Mouse (Mus musculus) liver, embryonic 14.5 days (tissue): ENCODE measurements around the gene Tagln2. TPM values are rescaled to one million over a fixed set of nuclear protein-coding genes. Genes with fewer than 3 reads are reported as not detected.

Source experiments
- ATAC-seq: fragments of 200-750 bp; cut with Nextera tagmentation; 2 replicates; pipeline ENCODE4 v1.8.0; 2017; ENCODE audit warnings: moderate number of reproducible peaks, mild to moderate bottlenecking, moderate library complexity; ENCODE audit not compliant: insufficient read depth
- DNase-seq, 3 experiments: peaks; one replicate each; pipeline ENCODE4 v3.0.0-alpha.2; 2012 to 2013; ENCODE audit warnings: low read depth in 3 of 3, low spot score in 3 of 3
- H3K27ac ChIP-seq: fragments of 300-500 bp; sonication (generic); 2 replicates; pipeline ENCODE4 v1.5.1; 2014; ENCODE audit warnings: moderate library complexity, mild to moderate bottlenecking, control low read depth, inconsistent platforms
- H3K27me3 ChIP-seq: fragments of 300-500 bp; sonication (generic); 2 replicates; pipeline ENCODE4 v1.6.1; 2014; ENCODE audit warnings: mild to moderate bottlenecking, low read length, moderate library complexity; ENCODE audit not compliant: control insufficient read depth, insufficient read depth
- H3K36me3 ChIP-seq: fragments of 300-500 bp; sonication (generic); replicated peaks from 2 replicates; pipeline ENCODE4 v1.6.1; 2014; ENCODE audit warnings: low read depth; ENCODE audit not compliant: control insufficient read depth, insufficient read depth
- H3K4me1 ChIP-seq, 2 experiments: fragments of 200-500 bp in 1 of 2; fragments of 300-500 bp in 1 of 2; sonication (generic) in 1 of 2; replicated peaks; 2 replicates each; pipeline ENCODE4 v1.6.1; 2012 to 2014; ENCODE audit warnings: antibody characterized with exemption in 1 of 2, inconsistent platforms in 1 of 2, low read length in 1 of 2; ENCODE audit not compliant: control insufficient read depth in 2 of 2, insufficient read depth in 2 of 2
- H3K4me2 ChIP-seq: fragments of 300-500 bp; sonication (generic); 2 replicates; pipeline ENCODE4 v1.6.1; 2014; ENCODE audit warnings: low read depth, mild to moderate bottlenecking, control low read depth, moderate library complexity
- H3K4me3 ChIP-seq, 2 experiments: fragments of 200-500 bp in 1 of 2; fragments of 300-500 bp in 1 of 2; sonication (generic) in 1 of 2; 2 replicates each; pipeline ENCODE4 v1.5.1; 2012 to 2014; ENCODE audit warnings: low read depth in 2 of 2, low read length in 2 of 2, mild to moderate bottlenecking in 2 of 2, control low read depth in 1 of 2, inconsistent platforms in 1 of 2, moderate library complexity in 1 of 2; ENCODE audit not compliant: insufficient read depth in 1 of 2
- H3K9ac ChIP-seq: fragments of 300-500 bp; sonication (generic); replicated peaks from 2 replicates; pipeline ENCODE4 v1.6.1; 2014; ENCODE audit warnings: mild to moderate bottlenecking, control low read depth, moderate library complexity
- H3K9me3 ChIP-seq: fragments of 300-500 bp; sonication (generic); 2 replicates; pipeline ENCODE4 v1.6.1; 2016; ENCODE audit warnings: low read length, mixed read lengths; ENCODE audit not compliant: control insufficient read depth
- CTCF ChIP-seq: IDR thresholded peaks from 2 replicates; pipeline ENCODE4 v1.5.1; 2016; ENCODE audit warnings: antibody characterized with exemption, low read depth, control low read depth
- EP300 ChIP-seq: IDR thresholded peaks from 2 replicates; pipeline ENCODE4 v1.6.1; 2016; ENCODE audit warnings: antibody characterized with exemption, low read depth
- WGBS: fragments of 180-500 bp; shearing (Covaris S2); extraction: QIAGEN DNeasy Blood & Tissue Kit; methylation state at CpG from one replicate; pipeline ENCODE4 v1.1.7; 2014; ENCODE audit not compliant: insufficient replicate concordance; 5-methylcytosine and 5-hydroxymethylcytosine counted together
- polyA plus RNA-seq, 2 experiments: library from polyadenylated mRNA; depleted of rRNA in 1 of 2; stranded (reverse) in 1 of 2; unstranded in 1 of 2; fragments of >200 nt; fragmentation: Nextera tagmentation in 1 of 2; extraction: Ambion mirVana in 1 of 2; gene quantifications; 2 replicates each; pipeline versions ENCODE4 v1.2.1 to v1.2.3; 2012 to 2014

Tagln2 gene
- polyA plus RNA-seq, 2 experiments = 75.1 to 94.4 TPM

- H3K4me2 ChIP-seq = no peak overlapping the region
- no peaks in the 10 kb centered on the region for H3K36me3 ChIP-seq
- DNase-seq = no peak
- H3K27ac ChIP-seq = no peak overlapping the region
- no peak overlapping the region for H3K9ac ChIP-seq
- H3K27me3 ChIP-seq = no peaks in the 10 kb centered on the region
- TF ChIP-seq EP300 = no peak
- no peak for TF ChIP-seq CTCF
- H3K9me3 ChIP-seq = no peaks in the 10 kb centered on the region
- no peak overlapping the region for H3K4me3 ChIP-seq
- 44% methylated on average over 7 of the region's 7 CpGs for WGBS
- no peak for ATAC-seq
- no peaks in the 10 kb centered on the region; a peak in 1 of 4 replicates for H3K4me1 ChIP-seq
These were observed 51.2 kb downstream of the Tagln2 start for GRCm38 (mm10) chr1:172551009-172551408.

- ATAC-seq (no peak), DNase-seq (no peak)
- 37% methylated on average over 1 of the region's 1 CpGs for WGBS
- Histone ChIP-seq H3K27me3 (no peaks in the 10 kb centered on the region), H3K4me2 (no peak overlapping the region), H3K4me3 (no peak overlapping the region), H3K9ac (no peak overlapping the region), H3K4me1 (no peaks in the 10 kb centered on the region; a peak in 1 of 4 replicates), H3K27ac (no peak overlapping the region), H3K36me3 (no peaks in the 10 kb centered on the region), H3K9me3 (no peaks in the 10 kb centered on the region)
- TF ChIP-seq CTCF (no peak), EP300 (no peak)
These were observed 52.8 kb downstream of the Tagln2 start for GRCm38 (mm10) chr1:172552623-172553022.

- ATAC-seq = no peak
- WGBS = 60% methylated on average over 11 of the region's 11 CpGs
- TF ChIP-seq EP300 = no peak
- TF ChIP-seq CTCF = no peak
- Histone ChIP-seq H3K4me1 (no peaks in the 10 kb centered on the region), H3K9me3 (no peaks in the 10 kb centered on the region), H3K4me3 (no peak within 1 kb of the TSS), H3K9ac (no peak within 1 kb of the TSS), H3K27me3 (peaks cover 1% of the 10 kb centered on the region), H3K4me2 (no peak within 1 kb of the TSS), H3K27ac (no peak within 1 kb of the TSS), H3K36me3 (no peaks in the 10 kb centered on the region)
- no peak for DNase-seq
These were observed 55.8 kb downstream of the Tagln2 start, which contains the start of gene Vsig8 for GRCm38 (mm10) chr1:172555638-172556037. Gene Vsig8, plus strand, starts transcription at chr1:172555938.

Other genes starting within 250 kb of the Tagln2 start
- gene Atp1a4, start 241.6 kb upstream of the Tagln2 start, polyA plus RNA-seq (2012; rRNA removed) = 0.01 TPM in 1 of 2 replicates, not detected in the other
- gene Atp1a4, start 241.6 kb upstream of the Tagln2 start, polyA plus RNA-seq (2014; fragmentation: Nextera tagmentation; extraction: Ambion mirVana) = not detected in 2 replicates
- 12.7 and 15.4 TPM in 2 replicates for gene Igsf8, start 238.4 kb upstream of the Tagln2 start, polyA plus RNA-seq (2012; rRNA removed)
- 11.0 and 11.6 TPM in 2 replicates for gene Igsf8, start 238.4 kb upstream of the Tagln2 start, polyA plus RNA-seq (2014; fragmentation: Nextera tagmentation; extraction: Ambion mirVana)
- gene Atp1a2, start 202.0 kb upstream of the Tagln2 start, polyA plus RNA-seq (2012; rRNA removed) = 0.08 and 0.10 TPM in 2 replicates
- 0.01 and 0.08 TPM in 2 replicates for gene Atp1a2, start 202.0 kb upstream of the Tagln2 start, polyA plus RNA-seq (2014; fragmentation: Nextera tagmentation; extraction: Ambion mirVana)
- 0.02 and 0.05 TPM in 2 replicates for gene Kcnj9, start 170.7 kb upstream of the Tagln2 start, polyA plus RNA-seq (2012; rRNA removed)
- not detected in 2 replicates for gene Kcnj9, start 170.7 kb upstream of the Tagln2 start, polyA plus RNA-seq (2014; fragmentation: Nextera tagmentation; extraction: Ambion mirVana)
- gene Kcnj10, start 158.8 kb upstream of the Tagln2 start, polyA plus RNA-seq (2012; rRNA removed) = 0.17 and 0.18 TPM in 2 replicates
- 0.04 and 0.08 TPM in 2 replicates for gene Kcnj10, start 158.8 kb upstream of the Tagln2 start, polyA plus RNA-seq (2014; fragmentation: Nextera tagmentation; extraction: Ambion mirVana)
- 3.8 and 4.1 TPM in 2 replicates for gene Pigm, start 123.5 kb upstream of the Tagln2 start, polyA plus RNA-seq (2012; rRNA removed)
- 2.3 and 2.6 TPM in 2 replicates for gene Pigm, start 123.5 kb upstream of the Tagln2 start, polyA plus RNA-seq (2014; fragmentation: Nextera tagmentation; extraction: Ambion mirVana)
- 0.92 and 1.5 TPM in 2 replicates for gene Slamf9, start 24.7 kb upstream of the Tagln2 start, polyA plus RNA-seq (2012; rRNA removed)
- gene Slamf9, start 24.7 kb upstream of the Tagln2 start, polyA plus RNA-seq (2014; fragmentation: Nextera tagmentation; extraction: Ambion mirVana) = 1.5 and 1.9 TPM in 2 replicates
- 2.1 and 2.8 TPM in 2 replicates for gene Igsf9, start 18.3 kb upstream of the Tagln2 start, polyA plus RNA-seq (2012; rRNA removed)
- gene Igsf9, start 18.3 kb upstream of the Tagln2 start, polyA plus RNA-seq (2014; fragmentation: Nextera tagmentation; extraction: Ambion mirVana) = 0.60 and 1.0 TPM in 2 replicates
- 0.15 and 0.28 TPM in 2 replicates for gene Cfap45, start 20.8 kb downstream of the Tagln2 start, polyA plus RNA-seq (2012; rRNA removed)
- gene Cfap45, start 20.8 kb downstream of the Tagln2 start, polyA plus RNA-seq (2014; fragmentation: Nextera tagmentation; extraction: Ambion mirVana) = 0.22 and 0.29 TPM in 2 replicates
- gene Vsig8, start 55.9 kb downstream of the Tagln2 start, polyA plus RNA-seq (2012; rRNA removed) = not detected in 2 replicates
- not detected in 2 replicates for gene Vsig8, start 55.9 kb downstream of the Tagln2 start, polyA plus RNA-seq (2014; fragmentation: Nextera tagmentation; extraction: Ambion mirVana)
- gene Slamf8, start 90.5 kb downstream of the Tagln2 start, polyA plus RNA-seq (2012; rRNA removed) = 0.11 and 0.15 TPM in 2 replicates
- gene Slamf8, start 90.5 kb downstream of the Tagln2 start, polyA plus RNA-seq (2014; fragmentation: Nextera tagmentation; extraction: Ambion mirVana) = 0.09 TPM in 1 of 2 replicates, not detected in the other
- gene Fcrl6, start 102.5 kb downstream of the Tagln2 start, polyA plus RNA-seq (2012; rRNA removed) = not detected in 2 replicates
- not detected in 2 replicates for gene Fcrl6, start 102.5 kb downstream of the Tagln2 start, polyA plus RNA-seq (2014; fragmentation: Nextera tagmentation; extraction: Ambion mirVana)
- 3.0 and 3.8 TPM in 2 replicates for gene Dusp23, start 132.9 kb downstream of the Tagln2 start, polyA plus RNA-seq (2012; rRNA removed)
- 4.0 and 5.7 TPM in 2 replicates for gene Dusp23, start 132.9 kb downstream of the Tagln2 start, polyA plus RNA-seq (2014; fragmentation: Nextera tagmentation; extraction: Ambion mirVana)
- 10.8 and 13.5 TPM in 2 replicates for gene Crp, start 198.0 kb downstream of the Tagln2 start, polyA plus RNA-seq (2012; rRNA removed)
- 39.0 and 39.9 TPM in 2 replicates for gene Crp, start 198.0 kb downstream of the Tagln2 start, polyA plus RNA-seq (2014; fragmentation: Nextera tagmentation; extraction: Ambion mirVana)